Comparison of ENCODE assay signal across 11 mouse cellular contexts in the genomic region with DNA sequence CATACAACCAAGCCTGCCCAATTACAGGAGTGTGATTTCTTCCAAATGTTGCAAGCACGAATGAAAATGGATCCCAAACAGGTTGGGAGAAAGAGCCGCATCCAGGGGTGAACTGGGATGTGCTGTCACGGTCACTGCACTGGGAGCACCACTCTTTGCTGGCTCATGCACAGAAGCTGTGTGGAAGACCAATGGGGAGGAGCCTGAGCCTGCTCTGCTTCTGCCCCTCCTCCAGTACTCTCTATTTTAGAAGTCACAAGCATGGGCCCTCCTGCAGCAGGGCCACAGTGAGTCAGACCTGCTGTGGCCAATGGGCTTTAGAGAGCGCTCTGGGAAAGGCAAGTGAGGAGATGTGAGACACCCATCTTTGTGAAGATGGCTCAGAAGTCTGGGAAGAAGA. TPM values are rescaled to one million over a fixed set of nuclear protein-coding genes. Genes with fewer than 3 reads are reported as not detected.
DNase-seq lines count a peak whose midpoint lies in the region; ATAC-seq and TF ChIP-seq lines count a peak whose summit lies in the region.
"Had no signal": no experiment of that assay in that cellular context is flagged by ENCODE, and none has a peak within 500 bp of the region (broad histone marks: within the 10 kb centered on the region; RNA-seq: fewer than 3 reads in every experiment).

No protein-coding gene starts in this region.

- TF ChIP-seq EP300 in CH12.LX (IDR thresholded peaks at IDR 0.05; ENCODE audit: low read length): no peak

- dilution Hi-C loops in CH12.LX (cut with MboI; ENCODE audit: extremely low pct_ligation_motif_present, extremely low pct_unique_long_range_greater_than_20kb, low sequenced_read_pairs): no loop called here

- no peak overlapping the region for H3K4me2 ChIP-seq in intestine, embryonic 16.5 days (ENCODE audit: low read depth, low read length)
- no peak overlapping the region for H3K4me2 ChIP-seq in intestine, embryonic 15.5 days (replicated peaks)
- H3K4me2 ChIP-seq in CH12.LX (ENCODE audit: insufficient read depth, low read depth, poor library complexity, severe bottlenecking): peak overlapping the region; percentile 31
- H3K4me2 ChIP-seq in heart, embryonic 16.5 days (ENCODE audit: low read depth, low read length): no peak overlapping the region

- no peaks in the 10 kb centered on the region for H3K27me3 ChIP-seq in intestine, embryonic 16.5 days (replicated peaks; ENCODE audit: control insufficient read depth, insufficient read depth, low read length)
- no peaks in the 10 kb centered on the region for H3K27me3 ChIP-seq in intestine, embryonic 15.5 days (replicated peaks)
- H3K27me3 ChIP-seq in CH12.LX (replicated peaks): no peaks in the 10 kb centered on the region
- no peaks in the 10 kb centered on the region for H3K27me3 ChIP-seq in heart, embryonic 16.5 days (ENCODE audit: control insufficient read depth, insufficient read depth, low read length)

- peak; percentile 63 for DNase-seq in CH12.LX (ENCODE audit: extremely low read depth)
- no peak for DNase-seq in urinary bladder, adult 18-20 months (ENCODE audit: low spot score in 2 of 2)
- no peak for DNase-seq in embryo, embryonic 11 days
- DNase-seq: adrenal gland, postnatal 10 days; cerebellum, postnatal 14 days; kidney, adult 8-10 months; liver, postnatal 0 days had no signal

- H3K9me3 ChIP-seq in intestine, embryonic 16.5 days (ENCODE audit: control insufficient read depth, low read length): no peaks in the 10 kb centered on the region
- H3K9me3 ChIP-seq in intestine, embryonic 15.5 days: no peaks in the 10 kb centered on the region
- no peaks in the 10 kb centered on the region for H3K9me3 ChIP-seq in CH12.LX (replicated peaks; ENCODE audit: low read length)
- no peaks in the 10 kb centered on the region for H3K9me3 ChIP-seq in heart, embryonic 16.5 days (replicated peaks; ENCODE audit: control insufficient read depth, low read length)

- no peak overlapping the region for H3K9ac ChIP-seq in intestine, embryonic 16.5 days (ENCODE audit: low read depth, low read length)
- H3K9ac ChIP-seq in intestine, embryonic 15.5 days: no peak overlapping the region
- H3K9ac ChIP-seq in CH12.LX (ENCODE audit: insufficient read depth, low read depth): no peak overlapping the region
- H3K9ac ChIP-seq in heart, embryonic 16.5 days (ENCODE audit: low read length): no peak overlapping the region
- H3K9ac ChIP-seq: liver, postnatal 0 days had no signal

- no peak for ATAC-seq in intestine, embryonic 16.5 days
- no peak; the same call in 1 of the 2 replicates for ATAC-seq in intestine, embryonic 15.5 days
- peak; percentile 65; the same call in 1 of the 2 replicates for ATAC-seq in heart, embryonic 16.5 days (replicated peaks; ENCODE audit: extremely low read depth, insufficient read depth, low FRiP score)
- ATAC-seq: liver, postnatal 0 days had no signal

- 68% methylated on average over 4 of the region's 4 CpGs for WGBS in intestine, embryonic 16.5 days
- 73% methylated on average over 4 of the region's 4 CpGs for WGBS in intestine, embryonic 15.5 days
- WGBS in heart, embryonic 16.5 days: 57% methylated on average over 4 of the region's 4 CpGs

- TF ChIP-seq RAD21 in CH12.LX (IDR thresholded peaks at IDR 0.05; ENCODE audit: low read depth, low read length): no peak

- in situ Hi-C loops in CH12.LX (cut with MboI; ENCODE audit: low pct_ligation_motif_present, low pct_unique_long_range_greater_than_20kb, low sequenced_read_pairs): no loop called here

- no peaks in the 10 kb centered on the region for H3K79me2 ChIP-seq in CH12.LX (replicated peaks; ENCODE audit: control insufficient read depth, extremely low read depth, insufficient read depth, poor library complexity, severe bottlenecking)

- no peak for TF ChIP-seq POLR2A in CH12.LX (IDR thresholded peaks at IDR 0.05; ENCODE audit: low read depth, low read length)
- TF ChIP-seq POLR2A in cortical plate, adult 2 months (IDR thresholded peaks at IDR 0.05; ENCODE audit: extremely low read depth, insufficient read depth, low read length): 0 out of 2 replicates have a peak, but pooled peaks have one; percentile 18

- no peaks in the 10 kb centered on the region for H3K36me3 ChIP-seq in intestine, embryonic 16.5 days (ENCODE audit: control insufficient read depth, insufficient read depth, low read length)
- H3K36me3 ChIP-seq in intestine, embryonic 15.5 days: no peaks in the 10 kb centered on the region
- H3K36me3 ChIP-seq in CH12.LX (replicated peaks in 1 of 2; ENCODE audit: control insufficient read depth in 1 of 2, insufficient read depth in 1 of 2, low read length in 1 of 2): peaks cover 0 to 1% of the 10 kb centered on the region in 2 experiments
- no peaks in the 10 kb centered on the region for H3K36me3 ChIP-seq in heart, embryonic 16.5 days (ENCODE audit: control insufficient read depth, insufficient read depth)

- TF ChIP-seq CTCF in CH12.LX (conservative IDR thresholded peaks at IDR 0.05 in 1 of 2, IDR thresholded peaks at IDR 0.05 in 1 of 2; ENCODE audit: low read depth in 2 of 2, low read length in 2 of 2): no peak
- no peak for TF ChIP-seq CTCF in cortical plate, adult 2 months (IDR thresholded peaks at IDR 0.05; ENCODE audit: extremely low read depth, insufficient read depth, low read length)

- no peak overlapping the region for H3K4me3 ChIP-seq in intestine, embryonic 16.5 days (ENCODE audit: low read length)
- no peak overlapping the region for H3K4me3 ChIP-seq in intestine, embryonic 15.5 days (replicated peaks)
- no peak overlapping the region for H3K4me3 ChIP-seq in CH12.LX (replicated peaks in 1 of 3; ENCODE audit: low read depth in 2 of 3, low read length in 2 of 3, poor library complexity in 1 of 3)
- no peak overlapping the region for H3K4me3 ChIP-seq in cortical plate, adult 2 months (ENCODE audit: insufficient read depth, low read length)
- H3K4me3 ChIP-seq in heart, embryonic 16.5 days (ENCODE audit: low read length): no peak overlapping the region

- H3K27ac ChIP-seq in intestine, embryonic 16.5 days (ENCODE audit: low read length): peak overlapping the region; percentile 21; the same call in 1 of the 2 replicates
- no peak overlapping the region for H3K27ac ChIP-seq in intestine, embryonic 15.5 days
- H3K27ac ChIP-seq in CH12.LX (ENCODE audit: insufficient read depth, low read depth): no peak overlapping the region
- no peak overlapping the region for H3K27ac ChIP-seq in cortical plate, adult 2 months (ENCODE audit: insufficient read depth, low read length)
- H3K27ac ChIP-seq in heart, embryonic 16.5 days (ENCODE audit: low read length): peak overlapping the region; percentile 71

- peaks cover 18% of the 10 kb centered on the region for H3K4me1 ChIP-seq in intestine, embryonic 16.5 days (ENCODE audit: control insufficient read depth, insufficient read depth, low read length)
- H3K4me1 ChIP-seq in intestine, embryonic 15.5 days (replicated peaks): peaks cover 11% of the 10 kb centered on the region; the same call in 1 of the 2 replicates
- H3K4me1 ChIP-seq in CH12.LX (ENCODE audit: control insufficient read depth in 1 of 2, insufficient read depth in 2 of 2): peaks cover 12 to 45% of the 10 kb centered on the region in 2 experiments
- H3K4me1 ChIP-seq in cortical plate, adult 2 months (ENCODE audit: control insufficient read depth, insufficient read depth, low read length): peaks cover 18% of the 10 kb centered on the region
- H3K4me1 ChIP-seq in heart, embryonic 16.5 days (ENCODE audit: control insufficient read depth, insufficient read depth, low read length): peaks cover 32% of the 10 kb centered on the region

TF ChIP-seq in CH12.LX, 34 proteins besides CTCF, POLR2A, EP300 and RAD21:
- TF ChIP-seq HCFC1 (IDR thresholded peaks at IDR 0.05; ENCODE audit: low read depth, low read length) (no peak), KAT2A (IDR thresholded peaks at IDR 0.05; ENCODE audit: insufficient replicate concordance, low read length) (no peak), MEF2A (IDR thresholded peaks at IDR 0.05; ENCODE audit: borderline replicate concordance, low read depth, low read length) (no peak), CHD1 (IDR thresholded peaks at IDR 0.05; ENCODE audit: low read depth, low read length) (no peak), NRF1 (IDR thresholded peaks at IDR 0.05; ENCODE audit: low read depth, low read length) (no peak), ELF1 (IDR thresholded peaks at IDR 0.05; ENCODE audit: low read depth, low read length) (no peak), E2F4 (IDR thresholded peaks at IDR 0.05; ENCODE audit: insufficient replicate concordance, low read depth, low read length) (no peak), MAX (IDR thresholded peaks at IDR 0.05; ENCODE audit: low read length) (no peak)
TF ChIP-seq in CH12.LX: peak in this region for 0.

RNA-seq across cellular contexts. Expression of gene Ralgps1, which starts 25.3 kb away (rescaled TPM):
- polyA plus RNA-seq in intestine, embryonic 16.5 days (2015; fragmentation: Nextera tagmentation; extraction: Ambion mirVana): 6.3 and 8.0 TPM in 2 replicates
- 5.5 and 6.7 TPM in 2 replicates for polyA plus RNA-seq in intestine, embryonic 15.5 days (2015; fragmentation: Nextera tagmentation; extraction: Ambion mirVana)
- total RNA-seq in CH12.LX (2012; rRNA removed): 1.2 and 1.5 TPM in 2 replicates
- total RNA-seq in CH12.LX (2014; rRNA removed): 0.62 and 0.95 TPM in 2 replicates
- 1.3 and 2.1 TPM in 2 replicates for polyA plus RNA-seq in CH12.LX (2012; ENCODE audit: insufficient read length, low read depth)
- polyA plus RNA-seq in cortical plate, adult 2 months (2012; rRNA removed): 66.0 and 66.6 TPM in 2 replicates
- polyA plus RNA-seq in heart, embryonic 16.5 days (2015; fragmentation: Nextera tagmentation; extraction: Ambion mirVana): 4.6 and 5.3 TPM in 2 replicates

Comparison
In these comparisons a context has a peak if more than half of its experiments do, and no peak if none do; other contexts are left out.
1. H3K27ac ChIP-seq: peak in intestine, embryonic 16.5 days (single experiment) and heart, embryonic 16.5 days (single experiment); none in intestine, embryonic 15.5 days (single experiment), CH12.LX (single experiment) and cortical plate, adult 2 months (single experiment).